Mouse (Mus musculus): ENCODE measurements at regions not wholly inside any gene's neighbourhood (a gene's known extent, or its start where the extent isn't known, plus 50 kb on each side); places are given as distances from the start of the nearest gene placed in this dataset.

DNA sequence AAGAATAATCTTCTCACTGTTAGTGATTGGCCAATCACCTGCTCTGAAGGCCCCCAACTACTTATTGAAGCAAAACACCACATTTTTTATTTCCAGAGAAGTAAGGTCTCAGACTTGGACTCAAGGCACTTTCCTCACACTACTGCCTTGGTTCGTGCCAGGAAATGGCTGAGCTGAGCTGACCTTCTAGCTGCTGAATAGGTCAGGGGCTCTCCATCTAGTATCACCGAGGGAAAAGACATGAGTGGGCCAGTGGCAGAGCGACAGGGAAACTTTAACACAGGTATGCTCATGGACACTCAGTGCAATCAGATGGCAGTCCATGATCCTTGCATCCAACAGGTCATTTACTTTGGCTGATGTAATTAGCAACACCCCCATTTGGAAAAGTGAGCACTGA lies 635.3 kb downstream of the Insc start:
- DNase-seq (ENCODE audit: low read depth, low spot score), result no peak

DNA sequence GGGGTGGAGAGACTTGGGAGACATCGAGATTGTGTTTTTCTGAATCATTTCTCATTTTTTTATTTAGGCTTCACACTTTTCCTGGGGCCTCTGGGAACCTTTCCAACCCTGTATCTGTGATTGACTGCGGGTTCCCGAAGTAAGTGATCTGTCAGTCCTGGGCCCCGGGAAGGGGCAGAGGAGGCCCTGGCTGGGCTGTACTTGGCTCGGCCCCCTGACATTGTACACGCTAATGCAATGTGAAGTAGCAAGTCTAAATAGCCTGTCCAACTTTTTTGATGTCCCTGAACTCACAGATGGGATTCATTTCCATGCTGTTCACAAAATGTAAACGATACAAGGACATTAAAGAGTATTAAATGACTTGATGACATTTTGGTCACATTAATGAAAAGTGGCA lies 636.1 kb downstream of the Insc start:
- no peak for DNase-seq (ENCODE audit: low read depth, low spot score)

DNA sequence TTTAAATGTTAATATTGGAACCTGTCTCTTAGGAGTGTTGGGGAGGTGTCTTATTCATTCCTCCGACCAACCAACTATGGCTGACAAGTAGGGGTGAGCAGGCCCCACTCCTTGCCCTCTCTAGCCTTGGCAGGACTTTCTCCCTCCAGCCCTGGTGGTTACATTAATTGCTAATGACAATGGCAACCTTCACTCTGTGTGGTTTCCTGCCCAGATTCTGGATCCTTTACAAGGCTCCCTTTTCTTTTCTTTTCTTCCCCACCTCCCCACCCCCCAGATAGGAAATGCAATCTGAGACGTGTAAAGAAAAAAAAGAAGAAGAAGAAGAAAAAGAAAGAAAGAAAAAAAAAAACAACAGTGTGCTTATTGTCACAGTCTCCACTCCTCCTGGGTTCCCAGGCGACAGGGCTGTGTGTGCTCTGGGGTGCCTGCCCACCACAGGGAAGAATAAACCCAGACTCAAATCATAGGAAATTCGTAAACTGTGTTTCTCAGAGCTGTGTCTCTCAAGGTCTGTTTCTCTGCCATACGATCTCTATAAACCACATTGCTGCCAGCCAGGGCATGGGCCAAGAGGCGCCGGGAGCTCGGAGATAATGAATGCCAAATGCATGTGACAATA lies 637.6 kb downstream of the Insc start:
- DNase-seq (ENCODE audit: low read depth, low spot score), result no peak

DNA sequence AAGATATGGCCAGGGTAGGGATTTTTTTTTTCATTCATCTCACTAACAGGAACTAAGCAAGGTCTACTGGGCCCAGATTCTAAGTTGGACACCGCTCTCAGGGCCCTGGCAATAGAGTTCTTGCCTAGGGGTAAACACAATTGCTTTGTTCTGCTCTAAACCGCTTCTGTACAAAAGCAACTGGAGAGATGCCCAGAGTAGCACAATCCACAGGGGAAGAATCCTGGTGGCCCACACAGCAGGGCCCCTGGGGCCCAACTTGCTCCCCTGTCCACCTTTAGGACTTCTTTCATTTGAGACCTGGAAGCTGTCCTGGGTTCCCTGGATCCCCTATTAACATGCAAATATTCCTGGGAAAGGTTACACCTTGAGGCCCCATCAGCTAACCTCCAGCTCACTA lies 639.4 kb downstream of the Insc start:
- DNase-seq (ENCODE audit: low read depth, low spot score), result no peak

DNA sequence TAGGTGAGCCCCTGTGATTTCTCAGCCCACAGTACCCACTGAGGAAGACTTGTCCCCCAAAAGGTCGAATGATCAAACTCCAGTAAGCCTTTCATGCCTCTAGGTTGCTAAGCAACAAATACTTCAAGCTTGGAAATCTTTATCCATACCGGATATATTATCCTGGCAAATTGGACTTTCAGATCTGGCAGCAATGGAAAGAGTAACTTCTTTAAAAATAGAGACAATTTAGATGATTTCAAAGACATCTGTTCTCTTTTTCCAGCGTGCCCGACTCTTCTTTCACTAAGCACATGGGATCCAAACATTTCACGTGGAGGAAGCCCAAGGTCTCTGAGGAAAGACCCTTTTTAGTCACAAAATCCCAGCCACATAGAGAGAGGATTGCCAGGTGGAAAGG lies 645.4 kb downstream of the Insc start:
- DNase-seq (ENCODE audit: low read depth, low spot score), result no peak

DNA sequence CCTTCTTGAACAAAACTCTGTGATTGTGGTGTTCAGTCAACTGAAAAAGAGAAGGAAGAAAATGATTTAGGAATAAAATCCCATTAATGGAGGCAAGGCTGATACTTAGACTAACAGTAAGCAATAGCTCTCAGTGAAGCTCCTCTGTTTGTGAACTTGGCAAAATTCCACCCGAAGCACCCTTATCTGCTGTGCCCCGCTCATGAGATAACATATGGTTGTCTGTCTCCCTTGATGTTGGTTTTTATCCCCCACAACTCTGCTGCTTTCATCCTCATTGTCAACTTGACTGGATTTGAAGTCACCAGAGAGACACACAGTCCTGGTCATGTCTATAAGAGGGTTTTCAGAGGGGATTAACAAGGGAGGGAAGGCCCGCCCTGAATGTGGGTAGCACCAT lies 646.1 kb downstream of the Sox6 start:
- DNase-seq (ENCODE audit: low read depth, low spot score), result no peak

DNA sequence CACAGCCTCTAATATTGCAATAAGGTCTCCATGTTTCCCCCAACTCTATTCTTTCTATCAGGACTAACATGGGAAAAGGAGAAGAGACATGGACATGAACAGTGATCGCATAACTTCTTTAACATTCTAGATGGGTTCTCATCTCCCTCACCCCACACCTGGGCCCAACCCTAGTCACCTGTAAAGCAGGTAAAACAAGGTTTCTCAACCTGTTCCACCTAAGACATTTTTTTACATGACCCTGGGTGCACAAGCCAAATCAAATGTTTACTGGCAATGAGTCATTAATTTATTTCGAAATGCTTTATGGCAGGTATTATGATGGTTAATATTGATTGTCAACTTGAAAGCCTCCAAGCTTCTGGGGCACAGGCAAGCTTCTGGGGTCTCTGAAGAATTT lies 640.4 kb downstream of the Sox6 start:
- DNase-seq (ENCODE audit: low read depth, low spot score), result no peak

DNA sequence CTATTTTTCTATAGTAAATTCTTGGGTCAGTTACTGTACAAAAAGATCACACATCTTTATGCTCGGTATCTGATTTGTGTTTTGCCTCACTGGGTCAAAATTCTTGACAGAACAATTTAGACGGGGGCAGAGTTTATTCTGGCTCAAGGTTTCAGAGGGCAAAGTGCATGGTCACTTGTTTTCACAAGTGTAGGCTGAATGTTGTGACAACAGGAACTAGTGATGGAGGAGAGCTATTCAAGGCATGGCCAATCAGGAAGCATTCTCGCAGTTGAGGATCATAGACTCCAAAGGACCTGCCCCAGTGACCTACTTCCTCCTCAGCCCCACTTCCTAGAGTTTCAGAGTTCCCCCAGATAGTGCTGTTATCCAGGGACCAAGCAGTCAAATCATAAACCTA lies 639.1 kb downstream of the Sox6 start:
- no peak for DNase-seq (ENCODE audit: low read depth, low spot score)

DNA sequence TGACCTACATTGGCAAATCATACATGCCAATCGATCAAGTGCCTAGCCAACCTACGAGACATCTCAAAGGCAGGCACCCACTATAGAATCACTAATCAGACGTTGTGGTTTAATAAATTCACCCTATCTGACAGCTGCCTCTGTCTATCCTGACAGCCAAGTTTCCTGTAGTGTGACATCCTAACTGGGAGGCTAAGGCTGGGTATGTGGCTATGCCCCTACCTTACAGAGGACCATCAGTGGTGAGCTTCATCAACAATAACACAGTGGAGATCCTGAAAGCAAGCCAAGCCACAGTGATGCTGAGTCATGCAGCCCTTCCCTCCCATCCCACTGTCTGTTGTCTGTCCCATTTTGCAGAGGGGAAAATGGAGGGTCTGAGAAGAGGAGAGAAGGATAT lies 630.7 kb downstream of the Sox6 start:
- no peak for DNase-seq (ENCODE audit: low read depth, low spot score)

DNA sequence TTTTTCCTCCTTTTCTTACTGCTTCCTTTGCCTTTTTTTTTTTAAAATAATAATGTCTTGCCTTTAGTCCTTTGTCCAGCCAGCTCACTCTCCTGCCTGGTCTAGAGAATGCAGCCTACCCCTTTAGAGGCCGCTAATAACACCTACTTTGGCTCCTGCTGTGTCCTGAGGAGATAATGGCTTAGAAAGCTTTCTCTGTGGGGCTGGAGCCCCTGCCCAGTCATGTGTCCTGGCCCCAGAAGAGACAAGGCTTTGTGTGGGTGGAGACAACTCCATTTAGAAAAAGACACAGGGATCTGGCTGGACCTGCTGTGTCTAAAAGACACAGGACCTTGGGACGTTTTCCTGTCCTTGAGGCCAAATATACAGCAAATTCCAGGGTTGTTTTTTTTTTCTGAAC lies 629.7 kb downstream of the Sox6 start:
- no peak for DNase-seq (ENCODE audit: low read depth, low spot score)

DNA sequence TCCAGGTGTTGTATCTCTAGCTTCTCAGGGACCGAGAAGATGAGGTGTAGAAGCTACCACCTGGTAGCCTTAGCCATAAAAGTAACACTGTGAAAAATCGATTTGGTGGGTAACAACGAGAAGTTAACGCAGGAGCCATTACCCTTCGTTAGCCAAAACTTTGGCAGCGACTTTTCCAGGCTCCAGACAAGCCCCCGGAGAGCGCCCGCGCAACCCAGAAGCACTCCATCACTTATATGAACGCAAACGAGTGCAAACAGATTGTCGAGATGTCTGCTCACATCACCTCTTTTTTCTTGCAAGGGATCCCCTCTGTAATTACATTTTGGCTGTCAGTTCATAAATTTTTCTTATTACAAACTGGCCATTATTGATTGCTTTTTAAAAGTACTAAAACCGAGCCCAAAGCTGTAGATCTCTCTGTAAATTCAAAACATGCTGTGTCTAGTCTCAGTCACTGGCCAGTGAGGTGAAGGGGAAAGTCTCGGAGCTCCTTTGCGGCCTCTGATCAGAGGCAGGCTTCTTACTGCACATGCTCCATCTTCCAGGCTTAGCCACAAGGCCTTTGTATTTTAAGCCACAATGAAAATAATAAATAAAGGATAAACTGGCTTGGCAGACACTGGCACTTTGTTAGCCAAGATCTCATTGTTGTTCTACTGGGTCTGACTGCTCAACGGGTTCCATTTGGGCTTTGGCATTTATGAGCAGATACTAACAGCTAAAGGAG lies 627.9 kb downstream of the Sox6 start:
- peak; percentile 70 for DNase-seq (ENCODE audit: low read depth, low spot score)

DNA sequence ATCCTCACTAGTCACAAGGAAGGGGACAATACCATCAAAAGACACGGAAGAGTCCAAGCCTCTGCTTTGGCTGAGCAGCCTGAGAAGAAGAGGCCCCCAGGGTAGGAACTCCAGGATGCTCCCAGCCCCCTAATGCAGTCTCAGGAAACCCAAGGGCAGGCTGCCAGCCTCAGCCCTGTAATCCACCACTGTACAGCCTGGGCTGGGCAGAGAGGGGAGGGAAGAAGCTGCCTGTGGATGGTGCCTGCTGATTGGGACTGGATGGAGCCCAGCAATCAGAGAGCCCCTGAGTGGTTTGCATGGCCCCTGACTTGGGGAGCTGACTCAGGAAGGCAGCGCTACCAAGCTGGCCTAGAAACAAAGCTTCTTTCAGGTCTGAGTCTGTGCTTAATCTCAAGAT lies 627.1 kb downstream of the Sox6 start:
- DNase-seq (ENCODE audit: low read depth, low spot score), result no peak

DNA sequence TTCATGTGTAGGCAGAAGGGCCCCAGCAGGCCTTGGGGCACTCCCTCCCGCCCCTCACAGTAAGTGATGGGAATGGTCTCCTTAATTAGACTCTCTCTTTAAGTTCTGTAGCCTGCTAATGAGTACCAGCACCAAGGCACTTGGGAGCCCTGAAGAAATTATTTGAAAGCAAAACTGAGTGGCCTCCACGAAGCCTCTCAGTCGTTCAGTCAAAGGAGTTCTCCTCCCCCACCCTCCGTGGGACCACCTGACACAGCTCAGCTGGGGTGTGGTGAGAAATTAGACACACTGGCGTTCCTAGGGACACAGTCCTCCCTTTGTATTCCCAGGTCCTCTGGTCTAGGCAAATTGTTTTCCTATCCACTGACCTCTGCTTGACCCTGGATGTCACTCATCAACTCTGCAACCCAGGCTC lies 623.4 kb downstream of the Sox6 start:
- peak; percentile 48 for DNase-seq (ENCODE audit: low read depth, low spot score)

Measured in forelimb bud, embryonic 11.5 days (tissue).